Mouse (Mus musculus) urinary bladder, postnatal 36 days (tissue): Measurements from ENCODE around the gene Sirt3.

Source experiments
- DNase-seq, 2 experiments: peaks; one replicate each; pipeline ENCODE4 v3.0.0; 2022; ENCODE audit warnings: low spot score in 2 of 2, mixed read lengths in 1 of 2

Gene Sirt3

GRCm38 (mm10) chr7:140881696-140882468, at the start of gene Sirt3, which contains the start of gene Psmd13:
Gene Sirt3, minus strand, starts transcription at chr7:140882309.
Gene Psmd13, plus strand, starts transcription at chr7:140881968.
- DNase-seq = peak; percentile 89 to 92

GRCm38 (mm10) chr7:140927181-140927580, 45.1 kb upstream of the Sirt3 start:
- DNase-seq = no peak

GRCm38 (mm10) chr7:140923070-140923775, 41.1 kb upstream of the Sirt3 start:
- DNase-seq = no peak

GRCm38 (mm10) chr7:140922398-140923069, 40.4 kb upstream of the Sirt3 start:
- peak in 1 of 2 experiments; percentile 49 for DNase-seq

GRCm38 (mm10) chr7:140921225-140921975, 39.3 kb upstream of the Sirt3 start:
- DNase-seq = no peak

- no peak for DNase-seq
Observed at GRCm38 (mm10) chr7:140920418-140921029, 38.4 kb upstream of the Sirt3 start, which contains the start of gene Nlrp6. Gene Nlrp6, plus strand, starts transcription at chr7:140920902.

GRCm38 (mm10) chr7:140919911-140920310, 37.8 kb upstream of the Sirt3 start:
- DNase-seq = no peak

- no peak for DNase-seq
Observed at GRCm38 (mm10) chr7:140914031-140914690, 32.1 kb upstream of the Sirt3 start.

GRCm38 (mm10) chr7:140912846-140913482, 30.9 kb upstream of the Sirt3 start:
- DNase-seq = no peak

- no peak for DNase-seq
Observed at GRCm38 (mm10) chr7:140912293-140912692, 30.2 kb upstream of the Sirt3 start.

- peak; percentile 69 to 79 for DNase-seq
Observed at GRCm38 (mm10) chr7:140908634-140909107, 26.6 kb upstream of the Sirt3 start.

GRCm38 (mm10) chr7:140908181-140908580, 26.1 kb upstream of the Sirt3 start:
- DNase-seq = no peak

GRCm38 (mm10) chr7:140907697-140908096, 25.6 kb upstream of the Sirt3 start:
- DNase-seq = no peak

GRCm38 (mm10) chr7:140907131-140907530, 25.0 kb upstream of the Sirt3 start:
- DNase-seq = no peak

GRCm38 (mm10) chr7:140905642-140906081, 23.6 kb upstream of the Sirt3 start:
- DNase-seq = no peak

GRCm38 (mm10) chr7:140903212-140903611, 21.1 kb upstream of the Sirt3 start:
- DNase-seq = peak; percentile 66 to 76

- peak in 1 of 2 experiments; percentile 44 for DNase-seq
Observed at GRCm38 (mm10) chr7:140902036-140902875, 20.1 kb upstream of the Sirt3 start.

GRCm38 (mm10) chr7:140900220-140900619, 18.1 kb upstream of the Sirt3 start, which contains the start of gene Cox8b:
Gene Cox8b, minus strand, starts transcription at chr7:140900446.
- no peak for DNase-seq

- DNase-seq = no peak
Observed at GRCm38 (mm10) chr7:140899121-140899520, 17.0 kb upstream of the Sirt3 start.
